Mouse (Mus musculus) cerebellum, adult 9-10 months (tissue): Measurements from ENCODE around the gene Gstm7.
"Not testable (repeated sequence)": the region's sequence is repeated elsewhere in the genome, so short reads cannot be mapped to it uniquely, and the experiment has no call there.

ENCODE experiments used
- DNase-seq: peaks from one replicate; pipeline ENCODE4 v3.0.0; 2022

Gstm7 gene

DNA sequence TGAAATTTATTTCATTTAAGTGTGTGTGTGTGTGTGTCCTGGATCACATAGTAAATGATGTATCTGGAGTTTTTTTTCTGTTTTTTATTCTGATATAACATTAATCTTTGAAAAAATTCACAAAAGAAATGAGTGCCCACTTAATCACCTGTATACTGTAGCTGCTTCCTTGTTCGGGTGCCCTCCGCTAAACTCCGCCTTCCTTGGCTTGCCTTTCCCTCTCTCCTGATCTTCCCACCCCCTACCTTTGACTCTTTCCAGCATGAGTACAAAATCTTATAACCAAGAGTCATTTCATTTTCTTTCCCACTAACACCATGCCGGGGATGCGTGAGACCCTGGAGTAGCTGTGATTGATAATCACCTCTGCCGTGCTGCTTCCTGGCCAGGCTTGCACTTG lies 511 bp upstream of the Gstm7 start:
- no peak for DNase-seq

DNA sequence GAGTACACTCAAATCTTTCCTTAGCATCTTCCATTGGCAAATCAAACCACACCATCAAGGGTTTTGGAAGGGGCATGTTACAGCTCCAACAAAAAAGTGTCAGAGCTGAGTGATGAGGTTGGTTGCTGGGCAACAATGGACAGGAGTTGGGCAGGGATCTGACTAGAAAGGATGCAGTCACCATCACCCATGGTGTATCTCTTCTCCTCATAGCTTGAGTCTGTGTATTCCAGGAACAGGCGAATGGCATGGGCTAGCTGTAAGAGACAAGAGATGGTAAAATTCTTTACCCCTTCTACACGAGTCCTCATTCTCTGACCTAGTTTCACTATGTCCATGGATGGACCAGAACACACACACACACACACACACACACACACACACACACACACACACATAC lies 483 bp downstream of the Gstm7 start:
- DNase-seq = no peak

DNA sequence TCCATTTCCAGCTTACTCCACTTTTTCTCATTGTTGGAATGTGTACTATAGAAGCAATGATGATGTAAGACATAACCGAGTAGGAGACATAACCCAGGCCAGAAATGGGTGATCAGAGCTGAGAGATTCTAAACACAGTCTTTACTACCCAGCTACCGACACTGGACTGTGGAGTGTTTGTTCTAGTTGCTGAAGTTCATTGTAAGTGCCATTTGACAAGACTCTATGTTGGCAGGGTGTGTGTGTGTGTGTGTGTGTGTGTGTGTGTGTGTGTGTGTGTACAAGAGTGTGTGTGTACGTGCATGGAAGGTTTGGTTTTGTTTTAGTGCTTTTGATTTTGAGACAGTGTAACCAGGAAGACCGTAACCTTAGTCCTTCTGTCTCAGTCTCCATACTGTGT lies 1.9 kb downstream of the Gstm7 start:
- no peak for DNase-seq

- DNase-seq = no peak
These were observed 2.4 kb downstream of the Gstm7 start for GRCm38 (mm10) chr3:107929243-107929642.

DNA sequence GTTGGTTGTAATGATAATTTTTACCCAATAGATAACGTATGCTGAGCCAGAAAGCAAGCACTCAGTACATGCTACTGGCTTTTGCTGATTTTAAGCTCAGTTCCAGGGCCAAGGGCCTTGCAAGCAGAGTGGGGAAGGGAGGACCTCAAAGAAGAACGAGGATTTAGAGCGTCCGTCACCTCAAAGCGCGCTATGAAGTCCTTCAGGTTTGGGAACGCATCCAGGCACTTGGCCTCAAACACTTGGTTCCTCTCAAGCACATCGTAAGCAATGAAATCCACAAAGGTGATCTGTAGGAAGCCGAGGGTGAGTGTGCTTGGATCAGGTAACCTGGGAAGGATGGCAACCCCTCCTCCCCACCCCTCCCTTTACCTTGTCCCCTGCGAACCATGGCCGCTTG lies 2.9 kb downstream of the Gstm7 start:
- DNase-seq = no peak

GRCm38 (mm10) chr3:107927841-107928240 lies 3.8 kb downstream of the Gstm7 start:
- no peak for DNase-seq

DNA sequence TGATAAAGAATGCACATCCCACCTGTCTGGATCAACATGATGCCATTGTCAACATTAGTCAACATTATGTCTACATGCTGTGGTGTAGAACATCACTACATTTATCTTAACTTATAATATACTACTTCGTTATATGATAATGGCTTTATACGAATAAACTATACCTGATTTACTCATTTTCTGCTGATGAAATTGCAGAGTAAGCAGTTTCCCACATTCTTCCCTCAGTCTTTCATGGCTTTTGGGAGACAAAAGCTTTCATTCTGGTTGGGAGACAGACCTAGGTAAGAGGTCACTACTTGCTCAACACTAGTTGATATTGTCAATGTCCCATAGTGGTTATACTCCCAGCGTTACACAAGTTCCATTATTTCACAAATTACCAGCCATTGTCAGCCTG lies 6.3 kb downstream of the Gstm7 start:
- no peak for DNase-seq

- no peak for DNase-seq
These were observed 11.3 kb downstream of the Gstm7 start for GRCm38 (mm10) chr3:107920348-107920747.

GRCm38 (mm10) chr3:107917783-107918408 lies 13.7 kb downstream of the Gstm7 start:
- peak; percentile 73 for DNase-seq

- no peak for DNase-seq
These were observed 14.5 kb downstream of the Gstm7 start for GRCm38 (mm10) chr3:107917097-107917496.

DNA sequence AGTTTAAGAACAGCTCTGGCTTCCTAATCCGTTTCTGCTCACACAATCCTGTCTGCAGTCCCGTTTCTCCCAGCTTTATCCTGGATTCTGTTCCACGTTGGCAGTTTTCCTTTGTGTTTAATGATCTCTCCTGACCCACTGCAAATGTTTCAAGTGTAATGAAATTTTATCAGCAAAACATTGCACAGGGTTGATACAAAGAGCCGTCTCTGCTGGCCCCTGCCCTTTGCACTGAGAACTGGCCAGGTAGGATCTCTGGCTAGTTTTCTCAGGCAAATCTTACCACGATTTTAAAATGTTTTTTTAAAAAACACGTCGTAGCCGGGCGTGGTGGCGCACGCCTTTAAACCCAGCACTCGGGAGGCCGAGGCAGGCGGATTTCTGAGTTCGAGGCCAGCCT lies 14.9 kb downstream of the Gstm7 start:
- DNase-seq = no peak

- no peak for DNase-seq
These were observed 25.7 kb downstream of the Gstm7 start for GRCm38 (mm10) chr3:107905942-107906341.

GRCm38 (mm10) chr3:107900955-107901673 lies 30.5 kb downstream of the Gstm7 start:
- no peak for DNase-seq

DNA sequence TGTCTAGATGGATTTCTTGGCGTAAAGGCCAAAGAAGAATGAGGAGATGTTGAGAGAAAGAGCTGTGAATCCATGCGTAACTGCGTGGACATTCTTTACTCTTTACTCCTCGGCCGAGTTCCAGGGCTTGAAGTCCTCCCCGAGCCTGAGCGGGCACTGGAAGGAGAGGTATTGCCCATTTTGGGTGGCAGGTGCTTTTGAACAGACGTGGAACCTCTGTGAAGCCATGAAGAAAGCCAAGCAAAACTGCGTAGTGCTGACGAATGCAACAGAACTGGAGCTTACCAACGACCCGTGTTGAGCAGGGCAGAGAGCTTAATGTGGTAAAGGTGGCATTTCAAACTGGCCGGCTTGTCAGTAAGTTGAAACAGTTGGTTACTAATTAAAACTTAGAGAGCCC lies 32.9 kb downstream of the Gstm7 start:
- no peak for DNase-seq

DNA sequence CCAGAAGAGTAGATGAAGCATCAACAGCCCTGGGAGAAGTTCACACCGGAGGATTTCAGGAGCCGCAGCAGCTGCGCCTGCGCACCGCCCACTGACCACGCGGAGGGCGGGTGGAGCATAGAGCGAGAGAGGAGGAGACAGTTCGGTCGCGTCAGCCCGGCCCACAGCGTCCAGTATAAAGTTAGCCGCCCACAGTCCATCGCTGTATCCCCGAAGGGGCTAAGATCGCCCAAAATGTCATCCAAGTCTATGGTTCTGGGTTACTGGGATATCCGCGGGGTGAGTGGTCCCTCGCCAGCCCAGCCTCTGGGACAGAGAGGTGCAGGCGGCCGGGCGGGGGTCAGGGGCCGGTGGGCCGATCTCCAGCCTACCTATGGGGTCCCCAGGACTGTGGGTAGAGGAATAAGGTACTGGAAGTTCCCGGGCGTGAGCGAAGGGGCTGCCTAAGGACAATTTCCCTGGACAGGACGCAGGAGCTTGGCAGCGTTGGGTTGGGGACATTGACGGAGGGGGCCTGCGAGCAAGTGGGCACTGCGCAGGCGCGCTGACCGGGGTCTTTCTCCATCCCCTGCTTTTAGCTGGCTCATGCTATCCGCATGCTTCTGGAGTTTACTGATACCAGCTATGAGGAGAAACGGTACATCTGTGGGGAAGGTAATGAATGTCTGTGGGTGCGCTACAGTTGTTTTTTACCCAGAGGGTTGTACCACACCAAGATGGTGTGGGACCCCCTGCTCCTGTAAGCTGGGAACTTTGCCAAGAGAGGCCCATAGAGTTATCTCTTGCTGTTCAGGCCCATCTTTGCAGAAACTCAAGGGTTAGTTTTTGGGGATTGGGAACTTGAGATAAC lies 35.7 kb downstream of the Gstm7 start, which contains the start of gene Gstm5:
TSS of gene Gstm5 (plus strand) at position 102 of the 850 bp plus-strand sequence.
- peak; percentile 81 for DNase-seq

GRCm38 (mm10) chr3:107895194-107895719 lies 36.4 kb downstream of the Gstm7 start:
- no peak for DNase-seq

GRCm38 (mm10) chr3:107889236-107889635 lies 42.4 kb downstream of the Gstm7 start:
- not testable (repeated sequence) for DNase-seq

DNA sequence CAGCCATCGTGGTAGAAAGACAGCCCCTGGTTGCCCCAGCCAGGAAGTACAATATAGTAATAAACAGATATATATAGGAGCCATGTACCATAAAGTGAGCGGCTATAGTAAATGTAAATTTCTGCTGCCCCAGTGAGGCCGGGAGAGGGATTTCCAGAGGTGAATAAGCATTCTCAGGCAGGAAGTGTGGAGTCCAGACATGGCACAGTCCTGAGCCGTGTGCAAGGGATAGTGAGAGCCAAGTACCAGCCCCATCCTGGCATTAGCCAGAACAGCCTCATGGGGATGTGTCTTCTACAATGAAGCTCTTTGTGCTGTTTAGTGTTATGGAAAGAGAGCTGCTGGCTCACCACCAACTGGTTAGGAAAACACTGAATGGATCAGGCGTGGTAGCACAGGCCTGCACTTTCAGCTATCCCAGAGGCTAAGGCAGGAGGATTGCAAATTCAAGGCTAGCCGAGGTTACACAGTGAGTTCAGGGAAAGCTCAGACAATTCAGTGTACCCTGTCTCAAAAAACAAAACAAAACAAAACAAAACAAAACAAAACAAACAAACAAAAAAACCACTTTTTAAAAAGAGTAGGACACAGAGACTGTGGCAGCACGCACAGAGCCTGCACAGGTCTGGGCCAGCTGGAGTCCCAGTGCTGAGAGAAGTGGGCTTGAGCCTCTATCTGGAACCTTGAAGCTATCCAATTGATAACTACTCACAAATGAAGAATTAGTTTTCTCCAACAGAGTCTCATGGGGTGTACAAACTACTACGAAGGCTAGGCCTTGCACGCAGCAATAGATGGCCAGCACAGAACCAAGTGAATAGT lies 43.7 kb downstream of the Gstm7 start:
- no peak for DNase-seq

- DNase-seq = no peak
These were observed 53.6 kb downstream of the Gstm7 start for GRCm38 (mm10) chr3:107877747-107878736.

GRCm38 (mm10) chr3:107877005-107877404 lies 54.6 kb downstream of the Gstm7 start, which contains the start of gene Eps8l3:
Gene Eps8l3 (plus strand): TSS chr3:107877229.
- no peak for DNase-seq
